Mouse (Mus musculus): ENCODE results near the gene Tor3a. TPM values are rescaled to one million over a fixed set of nuclear protein-coding genes. Genes with fewer than 3 reads are reported as not detected.

The Tor3a gene
- polyA plus RNA-seq, 1 experiment from 2014 or later: 17.1 TPM

GRCm38 (mm10) chr1:156717751-156718285 is 43.7 kb upstream of the Tor3a start:
- ATAC-seq (ENCODE audit: low FRiP score, low TSS enrichment): no peak
- Histone ChIP-seq H3K9ac (ENCODE audit: low read length) (peak overlapping the region; percentile 77), H3K27me3 (ENCODE audit: control insufficient read depth, insufficient read depth, low read length) (no peaks in the 10 kb centered on the region), H3K27ac (replicated peaks) (peak overlapping the region; percentile 95), H3K4me2 (replicated peaks; ENCODE audit: low read depth) (peak overlapping the region; percentile 71), H3K4me1 (replicated peaks; ENCODE audit: control insufficient read depth, insufficient read depth) (no peaks in the 10 kb centered on the region), H3K9me3 (ENCODE audit: control insufficient read depth, low read length) (no peaks in the 10 kb centered on the region), H3K4me3 (ENCODE audit: low read depth, low read length) (peak overlapping the region; percentile 80), H3K36me3 (ENCODE audit: control insufficient read depth, insufficient read depth, low read length) (no peaks in the 10 kb centered on the region)
- no peak for DNase-seq (ENCODE audit: low spot score)
- no peak for TF ChIP-seq CTCF (IDR thresholded peaks at IDR 0.05; ENCODE audit: low read depth)
- no peak for TF ChIP-seq EP300 (optimal IDR thresholded peaks at IDR 0.05)
- WGBS: 11% methylated on average over 13 of the region's 13 CpGs

GRCm38 (mm10) chr1:156716681-156717080 is 42.5 kb upstream of the Tor3a start:
- TF ChIP-seq EP300 (optimal IDR thresholded peaks at IDR 0.05) (no peak), CTCF (IDR thresholded peaks at IDR 0.05; ENCODE audit: low read depth) (no peak)
- Histone ChIP-seq H3K4me1 (replicated peaks; ENCODE audit: control insufficient read depth, insufficient read depth) (no peaks in the 10 kb centered on the region), H3K9ac (ENCODE audit: low read length) (no peak overlapping the region; the same call in 1 of the 2 replicates), H3K27ac (replicated peaks) (no peak overlapping the region), H3K36me3 (ENCODE audit: control insufficient read depth, insufficient read depth, low read length) (no peaks in the 10 kb centered on the region), H3K4me2 (replicated peaks; ENCODE audit: low read depth) (no peak overlapping the region), H3K4me3 (ENCODE audit: low read depth, low read length) (no peak overlapping the region), H3K9me3 (ENCODE audit: control insufficient read depth, low read length) (no peaks in the 10 kb centered on the region), H3K27me3 (ENCODE audit: control insufficient read depth, insufficient read depth, low read length) (no peaks in the 10 kb centered on the region)
- DNase-seq (ENCODE audit: low spot score) (peak; percentile 11), ATAC-seq (ENCODE audit: low FRiP score, low TSS enrichment) (no peak)
- WGBS: 85% methylated on average over 6 of the region's 6 CpGs

DNA sequence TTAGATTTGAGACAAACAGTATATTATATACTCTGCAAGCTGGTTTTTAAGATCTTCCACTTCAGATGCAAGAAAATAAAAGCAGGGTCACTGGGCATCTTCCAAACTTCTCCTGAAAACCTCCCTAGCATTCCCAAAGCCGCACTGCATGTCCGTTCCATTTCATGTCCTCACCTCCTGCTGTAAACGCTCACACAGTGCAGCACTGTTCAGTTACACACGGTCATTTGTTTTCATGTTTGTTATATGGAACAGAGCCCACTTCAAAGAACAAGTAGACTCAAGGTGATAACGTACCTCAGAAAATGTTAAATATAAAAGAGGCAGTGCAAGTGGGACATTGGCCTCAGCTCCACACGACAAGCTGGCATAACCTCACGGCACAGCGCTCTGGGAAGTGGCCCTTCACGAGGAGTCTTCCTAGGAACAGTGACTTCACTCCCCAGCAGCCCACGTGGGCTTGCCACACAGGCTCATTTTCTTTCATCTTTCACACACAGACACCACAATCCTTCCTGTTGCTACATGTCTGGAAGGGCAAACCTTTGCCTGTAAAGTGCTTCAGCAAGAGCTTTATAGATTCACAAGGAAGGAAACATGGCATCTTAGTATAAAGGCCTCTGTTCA is 36.4 kb upstream of the Tor3a start:
- 49% methylated on average over 10 of the region's 10 CpGs for WGBS
- Histone ChIP-seq H3K36me3 (ENCODE audit: control insufficient read depth, insufficient read depth, low read length) (no peaks in the 10 kb centered on the region), H3K4me2 (replicated peaks; ENCODE audit: low read depth) (0 out of 2 replicates have a peak overlapping the region, but pooled peaks have one; percentile 12), H3K27ac (replicated peaks) (peak overlapping the region; percentile 50; the same call in 1 of the 2 replicates), H3K27me3 (ENCODE audit: control insufficient read depth, insufficient read depth, low read length) (no peaks in the 10 kb centered on the region), H3K4me1 (replicated peaks; ENCODE audit: control insufficient read depth, insufficient read depth) (no peaks in the 10 kb centered on the region), H3K9ac (ENCODE audit: low read length) (no peak overlapping the region), H3K9me3 (ENCODE audit: control insufficient read depth, low read length) (no peaks in the 10 kb centered on the region), H3K4me3 (ENCODE audit: low read depth, low read length) (no peak overlapping the region)
- TF ChIP-seq EP300 (optimal IDR thresholded peaks at IDR 0.05): no peak
- TF ChIP-seq CTCF (IDR thresholded peaks at IDR 0.05; ENCODE audit: low read depth): no peak
- ATAC-seq (ENCODE audit: low FRiP score, low TSS enrichment): peak; percentile 82
- peak; percentile 53 for DNase-seq (ENCODE audit: low spot score)

DNA sequence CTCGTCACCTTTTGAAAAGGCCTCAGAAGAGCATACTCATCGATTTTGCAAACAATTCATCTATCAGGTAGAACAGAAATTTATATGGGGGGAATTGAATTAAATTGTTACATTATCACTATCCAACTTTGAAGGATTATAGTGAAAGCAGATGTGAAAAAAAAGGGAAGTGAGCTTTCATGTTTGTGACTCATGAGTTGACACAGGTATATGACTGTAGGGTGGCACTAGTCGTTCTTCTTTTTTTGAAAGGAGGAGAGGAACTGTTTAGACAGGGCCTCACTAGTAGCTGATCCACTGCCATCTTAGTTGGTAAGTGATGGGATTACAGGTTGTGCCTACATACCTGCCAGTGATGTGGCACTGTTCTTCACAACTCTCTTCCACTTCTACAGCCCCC is 34.5 kb upstream of the Tor3a start:
- no peak for ATAC-seq (ENCODE audit: low FRiP score, low TSS enrichment)
- Histone ChIP-seq H3K4me3 (ENCODE audit: low read depth, low read length) (no peak overlapping the region), H3K9ac (ENCODE audit: low read length) (no peak overlapping the region), H3K27me3 (ENCODE audit: control insufficient read depth, insufficient read depth, low read length) (no peaks in the 10 kb centered on the region), H3K9me3 (ENCODE audit: control insufficient read depth, low read length) (no peaks in the 10 kb centered on the region), H3K36me3 (ENCODE audit: control insufficient read depth, insufficient read depth, low read length) (0 out of 2 replicates have a peak, but pooled peaks cover 2% of the 10 kb centered on the region), H3K4me2 (replicated peaks; ENCODE audit: low read depth) (no peak overlapping the region), H3K27ac (replicated peaks) (no peak overlapping the region), H3K4me1 (replicated peaks; ENCODE audit: control insufficient read depth, insufficient read depth) (no peaks in the 10 kb centered on the region)
- TF ChIP-seq EP300 (optimal IDR thresholded peaks at IDR 0.05) (no peak), CTCF (IDR thresholded peaks at IDR 0.05; ENCODE audit: low read depth) (no peak)
- no peak for DNase-seq (ENCODE audit: low spot score)
- 73% methylated on average over 3 of the region's 3 CpGs for WGBS

- Histone ChIP-seq H3K4me2 (replicated peaks; ENCODE audit: low read depth) (no peak overlapping the region), H3K27ac (replicated peaks) (no peak overlapping the region), H3K9me3 (ENCODE audit: control insufficient read depth, low read length) (no peaks in the 10 kb centered on the region), H3K9ac (ENCODE audit: low read length) (no peak overlapping the region), H3K36me3 (ENCODE audit: control insufficient read depth, insufficient read depth, low read length) (peaks cover 8% of the 10 kb centered on the region; the same call in 1 of the 2 replicates), H3K4me1 (replicated peaks; ENCODE audit: control insufficient read depth, insufficient read depth) (no peaks in the 10 kb centered on the region), H3K4me3 (ENCODE audit: low read depth, low read length) (no peak overlapping the region), H3K27me3 (ENCODE audit: control insufficient read depth, insufficient read depth, low read length) (no peaks in the 10 kb centered on the region)
- TF ChIP-seq EP300 (optimal IDR thresholded peaks at IDR 0.05): no peak
- no peak for TF ChIP-seq CTCF (IDR thresholded peaks at IDR 0.05; ENCODE audit: low read depth)
- no peak for DNase-seq (ENCODE audit: low spot score)
- WGBS: 76% methylated on average over 10 of the region's 10 CpGs
- ATAC-seq (ENCODE audit: low FRiP score, low TSS enrichment): no peak
Measured at GRCm38 (mm10) chr1:156705696-156706285, 31.6 kb upstream of the Tor3a start.

DNA sequence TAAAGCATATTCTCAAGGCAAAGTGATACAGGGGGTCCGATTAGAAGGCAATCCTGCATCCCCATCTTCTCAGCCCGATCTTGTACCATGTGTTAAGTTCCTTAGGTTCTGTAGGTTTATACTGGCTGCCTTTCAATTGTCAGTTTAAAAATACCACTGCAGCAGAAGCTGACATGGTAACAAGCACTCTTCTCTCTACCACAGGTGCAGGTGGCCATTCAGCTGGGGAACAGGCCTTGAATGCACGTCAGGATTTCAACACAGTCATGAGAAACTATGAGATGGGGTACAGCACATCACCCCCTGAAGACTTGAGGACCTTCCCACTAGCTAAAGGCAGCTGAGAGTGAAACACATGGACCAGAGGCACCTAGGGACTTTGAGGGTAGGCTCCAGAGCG is 29.3 kb upstream of the Tor3a start:
- H3K4me1 ChIP-seq (replicated peaks; ENCODE audit: control insufficient read depth, insufficient read depth): no peaks in the 10 kb centered on the region
- DNase-seq (ENCODE audit: low spot score): no peak
- WGBS: 89% methylated on average over 4 of the region's 4 CpGs
- H3K9me3 ChIP-seq (ENCODE audit: control insufficient read depth, low read length): no peaks in the 10 kb centered on the region
- TF ChIP-seq CTCF (IDR thresholded peaks at IDR 0.05; ENCODE audit: low read depth) (no peak), EP300 (optimal IDR thresholded peaks at IDR 0.05) (no peak)
- no peak overlapping the region for H3K27ac ChIP-seq (replicated peaks)
- peaks cover 12% of the 10 kb centered on the region; the same call in 1 of the 2 replicates for H3K36me3 ChIP-seq (ENCODE audit: control insufficient read depth, insufficient read depth, low read length)
- no peak overlapping the region for H3K4me3 ChIP-seq (ENCODE audit: low read depth, low read length)
- H3K27me3 ChIP-seq (ENCODE audit: control insufficient read depth, insufficient read depth, low read length): no peaks in the 10 kb centered on the region
- no peak for ATAC-seq (ENCODE audit: low FRiP score, low TSS enrichment)
- H3K9ac ChIP-seq (ENCODE audit: low read length): no peak overlapping the region
- H3K4me2 ChIP-seq (replicated peaks; ENCODE audit: low read depth): no peak overlapping the region

Measured in stomach, postnatal 0 days (tissue).